Mouse (Mus musculus) liver, embryonic 16.5 days (tissue): ENCODE measurements around the gene Zfp493. TPM values are rescaled to one million over a fixed set of nuclear protein-coding genes. Genes with fewer than 3 reads are reported as not detected.
"Not testable (repeated sequence)": the region's sequence is repeated elsewhere in the genome, so short reads cannot be mapped to it uniquely, and the experiment has no call there.

Experiments used
- ATAC-seq: fragments of 200-750 bp; cut with Nextera tagmentation; 2 replicates; pipeline ENCODE4 v1.8.0; 2017; ENCODE audit warnings: low read depth, mild to moderate bottlenecking, moderate number of reproducible peaks, moderate library complexity
- H3K27ac ChIP-seq: fragments of 300-500 bp; sonication (generic); 2 replicates; pipeline ENCODE4 v1.5.1; 2014; ENCODE audit warnings: mild to moderate bottlenecking, low read length
- H3K27me3 ChIP-seq: fragments of 300-500 bp; sonication (generic); 2 replicates; pipeline ENCODE4 v1.6.1; 2014; ENCODE audit warnings: low read depth, low read length, mixed read lengths; ENCODE audit not compliant: control insufficient read depth, insufficient read depth
- H3K36me3 ChIP-seq: fragments of 300-500 bp; sonication (generic); 2 replicates; pipeline ENCODE4 v1.6.1; 2014; ENCODE audit warnings: mild to moderate bottlenecking; ENCODE audit not compliant: control insufficient read depth, insufficient read depth
- H3K4me1 ChIP-seq: fragments of 300-500 bp; sonication (generic); 2 replicates; pipeline ENCODE4 v1.6.1; 2014; ENCODE audit warnings: low read depth, low read length, mixed read lengths; ENCODE audit not compliant: control insufficient read depth
- H3K4me2 ChIP-seq: fragments of 300-500 bp; sonication (generic); 2 replicates; pipeline ENCODE4 v1.6.1; 2014; ENCODE audit warnings: low read depth, low read length, mixed read lengths
- H3K4me3 ChIP-seq: fragments of 300-500 bp; sonication (generic); 2 replicates; pipeline ENCODE4 v1.5.1; 2014; ENCODE audit warnings: low read depth, mild to moderate bottlenecking, low read length
- H3K9ac ChIP-seq: fragments of 300-500 bp; sonication (generic); 2 replicates; pipeline ENCODE4 v1.6.1; 2014; ENCODE audit warnings: low read depth, low read length
- H3K9me3 ChIP-seq: fragments of 300-500 bp; sonication (generic); replicated peaks from 2 replicates; pipeline ENCODE4 v1.6.1; 2016; ENCODE audit warnings: low read length; ENCODE audit not compliant: control insufficient read depth
- WGBS: fragments of 180-500 bp; shearing (Covaris S2); extraction: QIAGEN DNeasy Blood & Tissue Kit; methylation state at CpG from one replicate; pipeline ENCODE4 v1.1.7; 2014; ENCODE audit not compliant: insufficient replicate concordance; 5-methylcytosine and 5-hydroxymethylcytosine counted together
- polyA plus RNA-seq: library from polyadenylated mRNA; unstranded; fragments of >200 nt; fragmentation: Nextera tagmentation; extraction: Ambion mirVana; gene quantifications from 2 replicates; pipeline ENCODE4 v1.2.1, GENCODE M21; 2015

The Zfp493 gene
- polyA plus RNA-seq, 1 experiment from 2014 or later: 0.33 TPM

GRCm38 (mm10) chr13:67791921-67792455 is 12.5 kb downstream of the Zfp493 start:
- ATAC-seq: no peak
- WGBS: 72% methylated on average over 10 of the region's 10 CpGs
- no peak overlapping the region for H3K4me3 ChIP-seq

GRCm38 (mm10) chr13:67798618-67799017 is 19.1 kb downstream of the Zfp493 start:
- no peak for ATAC-seq
- H3K4me1 ChIP-seq: no peaks in the 10 kb centered on the region
- H3K36me3 ChIP-seq: no peaks in the 10 kb centered on the region
- no peak overlapping the region for H3K9ac ChIP-seq
- H3K27ac ChIP-seq: no peak overlapping the region
- no peaks in the 10 kb centered on the region for H3K27me3 ChIP-seq
- no peak overlapping the region for H3K4me3 ChIP-seq
- no peaks in the 10 kb centered on the region for H3K9me3 ChIP-seq
- WGBS: 68% methylated on average over 3 of the region's 3 CpGs
- H3K4me2 ChIP-seq: no peak overlapping the region

More at GRCm38 (mm10) chr13:67791921-67792455, 12.5 kb downstream of the Zfp493 start:
- no peak overlapping the region for H3K27ac ChIP-seq
- H3K9me3 ChIP-seq: no peaks in the 10 kb centered on the region
- H3K4me1 ChIP-seq: no peaks in the 10 kb centered on the region
- H3K27me3 ChIP-seq: no peaks in the 10 kb centered on the region
- H3K36me3 ChIP-seq: no peaks in the 10 kb centered on the region
- no peak overlapping the region for H3K9ac ChIP-seq
- no peak overlapping the region for H3K4me2 ChIP-seq

GRCm38 (mm10) chr13:67799151-67799550 is 19.7 kb downstream of the Zfp493 start:
- not testable (repeated sequence) for H3K9ac ChIP-seq, H3K4me2 ChIP-seq, ATAC-seq, H3K4me3 ChIP-seq, H3K36me3 ChIP-seq, H3K27ac ChIP-seq, H3K27me3 ChIP-seq, H3K9me3 ChIP-seq, H3K4me1 ChIP-seq
- 70% methylated on average over 3 of the region's 3 CpGs for WGBS

GRCm38 (mm10) chr13:67811651-67812210 is 32.2 kb downstream of the Zfp493 start:
- Histone ChIP-seq H3K27ac (no peak overlapping the region), H3K9ac (no peak overlapping the region), H3K4me1 (no peaks in the 10 kb centered on the region; the same call in 1 of the 2 replicates), H3K4me2 (no peak overlapping the region), H3K36me3 (no peaks in the 10 kb centered on the region), H3K4me3 (no peak overlapping the region), H3K9me3 (no peaks in the 10 kb centered on the region), H3K27me3 (no peaks in the 10 kb centered on the region)
- 41% methylated on average over 1 of the region's 1 CpGs for WGBS
- ATAC-seq: no peak

GRCm38 (mm10) chr13:67812961-67813709 is 33.6 kb downstream of the Zfp493 start:
- H3K9me3 ChIP-seq: no peaks in the 10 kb centered on the region
- no peaks in the 10 kb centered on the region for H3K27me3 ChIP-seq
- H3K36me3 ChIP-seq: no peaks in the 10 kb centered on the region
- no peak for ATAC-seq
- no peak overlapping the region for H3K27ac ChIP-seq
- peak overlapping the region; percentile 73 for H3K4me3 ChIP-seq
- H3K9ac ChIP-seq: no peak overlapping the region
- H3K4me1 ChIP-seq: no peaks in the 10 kb centered on the region; the same call in 1 of the 2 replicates
- H3K4me2 ChIP-seq: peak overlapping the region; percentile 69
- WGBS: 65% methylated on average over 8 of the region's 8 CpGs

- peak; percentile 92 for ATAC-seq
- peak within 1 kb of the TSS; percentile 73 for H3K4me3 ChIP-seq
- 3% methylated on average over 31 of the region's 31 CpGs for WGBS
Measured at GRCm38 (mm10) chr13:67813710-67814660, 34.5 kb downstream of the Zfp493 start, which contains the start of gene Zfp273. Zfp273 (plus strand) TSS chr13:67813740.

GRCm38 (mm10) chr13:67818636-67819035 is 39.1 kb downstream of the Zfp493 start:
- no peak overlapping the region for H3K4me2 ChIP-seq
- WGBS: 63% methylated on average over 1 of the region's 1 CpGs
- no peaks in the 10 kb centered on the region; the same call in 1 of the 2 replicates for H3K4me1 ChIP-seq
- H3K9me3 ChIP-seq: no peaks in the 10 kb centered on the region
- no peak for ATAC-seq
- no peaks in the 10 kb centered on the region for H3K36me3 ChIP-seq
- no peak overlapping the region for H3K27ac ChIP-seq
- no peak overlapping the region for H3K9ac ChIP-seq
- H3K27me3 ChIP-seq: no peaks in the 10 kb centered on the region
- no peak overlapping the region for H3K4me3 ChIP-seq

More at GRCm38 (mm10) chr13:67813710-67814660, 34.5 kb downstream of the Zfp493 start, which contains the start of gene Zfp273:
- no peaks in the 10 kb centered on the region for H3K9me3 ChIP-seq
- no peaks in the 10 kb centered on the region; the same call in 1 of the 2 replicates for H3K4me1 ChIP-seq
- peak within 1 kb of the TSS; percentile 50 for H3K9ac ChIP-seq
- no peaks in the 10 kb centered on the region for H3K27me3 ChIP-seq
- no peaks in the 10 kb centered on the region for H3K36me3 ChIP-seq
- peak within 1 kb of the TSS; percentile 69 for H3K4me2 ChIP-seq
- peak within 1 kb of the TSS; percentile 63 for H3K27ac ChIP-seq

- ATAC-seq: peak; percentile 62
- peak within 1 kb of the TSS; percentile 64 for H3K4me3 ChIP-seq
- H3K9me3 ChIP-seq: no peaks in the 10 kb centered on the region
- H3K4me2 ChIP-seq: peak within 1 kb of the TSS; percentile 63
- H3K27ac ChIP-seq: no peak within 1 kb of the TSS
- H3K36me3 ChIP-seq: peaks cover 2% of the 10 kb centered on the region; the same call in 1 of the 2 replicates
- H3K4me1 ChIP-seq: no peaks in the 10 kb centered on the region
- no peaks in the 10 kb centered on the region for H3K27me3 ChIP-seq
- 4% methylated on average over 14 of the region's 14 CpGs for WGBS
- peak within 1 kb of the TSS; percentile 51 for H3K9ac ChIP-seq
Measured at GRCm38 (mm10) chr13:67830911-67831336, 51.4 kb downstream of the Zfp493 start, which contains the start of gene Gm10037. Gm10037 (plus strand) TSS chr13:67831106.
